9 mouse cellular contexts compared by ENCODE assay signal in genomic region chr9:115710039-115710739, GRCm38 (mm10).
DNase-seq lines count a peak whose midpoint lies in the region; ATAC-seq and TF ChIP-seq lines count a peak whose summit lies in the region.
"Had no signal": no experiment of that assay in that cellular context is flagged by ENCODE, and none has a peak within 500 bp of the region (broad histone marks: within the 10 kb centered on the region; RNA-seq: fewer than 3 reads in every experiment).

No protein-coding gene starts in this region.

- DNase-seq in heart, adult 8-10 months (ENCODE audit: low spot score), result peak; percentile 21
- no peak for DNase-seq in heart, postnatal 25 days (ENCODE audit: low spot score)
- peak; percentile 31 for DNase-seq in thymus, postnatal 0 days (ENCODE audit: low spot score)
- no peak for DNase-seq in thymus, adult 2 months
- DNase-seq in adrenal gland, postnatal 36 days, result peak; percentile 32 to 57
- DNase-seq in kidney, postnatal 10 days, result peak; percentile 54
- peak; percentile 64 for DNase-seq in retina, postnatal 1 day

- TF ChIP-seq CTCF in thymus, adult 2 months (IDR thresholded peaks at IDR 0.05; ENCODE audit: borderline replicate concordance, control insufficient read depth, extremely low read depth, insufficient read depth, low read length, poor library complexity), result no peak

- no peak overlapping the region for H3K4me3 ChIP-seq in thymus, adult 2 months (ENCODE audit: control insufficient read depth, insufficient read depth, low read length)
- H3K4me3 ChIP-seq in forebrain, embryonic 16.5 days (replicated peaks; ENCODE audit: low read length), result no peak overlapping the region

- ATAC-seq in forebrain, embryonic 16.5 days, result no peak

- H3K36me3 ChIP-seq in thymus, adult 2 months (ENCODE audit: control insufficient read depth, insufficient read depth, low read length), result no peaks in the 10 kb centered on the region
- H3K36me3 ChIP-seq in forebrain, embryonic 16.5 days (ENCODE audit: control insufficient read depth, insufficient read depth), result no peaks in the 10 kb centered on the region

- no peaks in the 10 kb centered on the region for H3K27me3 ChIP-seq in thymus, adult 2 months (ENCODE audit: control insufficient read depth, insufficient read depth, low read length)
- no peaks in the 10 kb centered on the region for H3K27me3 ChIP-seq in forebrain, embryonic 16.5 days (replicated peaks; ENCODE audit: control insufficient read depth, insufficient read depth, low read length)

- H3K4me1 ChIP-seq in thymus, adult 2 months (replicated peaks; ENCODE audit: control insufficient read depth, insufficient read depth, low read length), result no peaks in the 10 kb centered on the region
- peaks cover 13% of the 10 kb centered on the region for H3K4me1 ChIP-seq in forebrain, embryonic 16.5 days (replicated peaks; ENCODE audit: control insufficient read depth, insufficient read depth, low read length)

- TF ChIP-seq POLR2A in thymus, adult 2 months (IDR thresholded peaks at IDR 0.05; ENCODE audit: control insufficient read depth, extremely low read depth, insufficient read depth, low read length, poor library complexity), result no peak

- no peak overlapping the region for H3K27ac ChIP-seq in thymus, adult 2 months (ENCODE audit: control insufficient read depth, insufficient read depth, low read length)
- no peak overlapping the region for H3K27ac ChIP-seq in forebrain, embryonic 16.5 days (ENCODE audit: low read length)
- H3K27ac ChIP-seq: macrophage had no signal

- intact Hi-C loops in heart, postnatal 25 days (cut with DNase I), result loop anchor here (1.0 to 2.0 kb wide), 2 partner anchors 171 to 331 kb away; no protein-coding TSS in a partner anchor

- no peak overlapping the region for H3K9ac ChIP-seq in forebrain, embryonic 16.5 days (replicated peaks; ENCODE audit: low read depth, low read length)

- 68% methylated on average over 14 of the region's 14 CpGs for WGBS in thymus, adult 2 months
- WGBS in forebrain, embryonic 16.5 days, result 71% methylated on average over 14 of the region's 14 CpGs

- H3K9me3 ChIP-seq in forebrain, embryonic 16.5 days (ENCODE audit: control insufficient read depth, low read length), result no peaks in the 10 kb centered on the region

- no peak overlapping the region for H3K4me2 ChIP-seq in forebrain, embryonic 16.5 days (ENCODE audit: low read length)

Comparison
In these comparisons a context has a peak if more than half of its experiments do, and no peak if none do; other contexts are left out.
1. DNase-seq: peak in heart, adult 8-10 months (single experiment), thymus, postnatal 0 days (single experiment), adrenal gland, postnatal 36 days (2 of 2), kidney, postnatal 10 days (single experiment) and retina, postnatal 1 day (single experiment); none in heart, postnatal 25 days (single experiment) and thymus, adult 2 months (single experiment).